Mouse (Mus musculus) adrenal gland, adult 18-20 months (tissue): ENCODE data around the gene Zpr1. TPM values are rescaled to one million over a fixed set of nuclear protein-coding genes. Genes with fewer than 3 reads are reported as not detected.

Source experiments
- DNase-seq, 2 experiments: peaks; one replicate each; pipeline ENCODE4 v3.0.0; 2021 to 2022; ENCODE audit warnings: low spot score in 2 of 2
- long read RNA-seq, 2 experiments: library from polyadenylated mRNA; stranded (forward); transcript quantifications; one replicate each; pipeline ENCODE4 v2.0.0; 2021
- total RNA-seq, 2 experiments: library from RNA; stranded (reverse); gene quantifications; 1 replicate in 1 of 2; 2 replicates in 1 of 2; pipeline ENCODE4 v1.2.3; 2021

The Zpr1 gene
- 10 to 100 TPM; 40.2 to 61.8 TPM for total RNA-seq
- long read RNA-seq, experiment 1, transcript Zpr1-206 (14 exons, 2,984 nt), result major isoform, 47 of 63 reads
- long read RNA-seq, experiment 1, partial matches to known transcripts, result 1 of 63 reads
- long read RNA-seq, experiment 1, other reads (novel, unspliced or antisense), result 15 of 63 reads
- long read RNA-seq, experiment 2, transcript Zpr1-206 (14 exons, 2,984 nt), result major isoform, 114 of 143 reads
- long read RNA-seq, experiment 2, partial matches to known transcripts, result 11 of 143 reads
- long read RNA-seq, experiment 2, other reads (novel, unspliced or antisense), result 18 of 143 reads

- peak; percentile 81 to 85 for DNase-seq
These were observed at the start of gene Zpr1 for GRCm38 (mm10) chr9:46272677-46273454. Zpr1 (plus strand) TSS chr9:46273064.

GRCm38 (mm10) chr9:46223090-46223489 is 49.8 kb upstream of the Zpr1 start:
- DNase-seq, result no peak

- DNase-seq, result no peak
These were observed 48.8 kb upstream of the Zpr1 start for GRCm38 (mm10) chr9:46224101-46224500.

GRCm38 (mm10) chr9:46224945-46225660 is 47.8 kb upstream of the Zpr1 start:
- no peak for DNase-seq

- no peak for DNase-seq
These were observed 45.7 kb upstream of the Zpr1 start for GRCm38 (mm10) chr9:46227064-46227614.

- no peak for DNase-seq
These were observed 44.4 kb upstream of the Zpr1 start, which contains the start of gene Apoa1 for GRCm38 (mm10) chr9:46228491-46228890. Apoa1 (plus strand) TSS chr9:46228580.

- DNase-seq, result peak; percentile 74 to 75
These were observed 43.1 kb upstream of the Zpr1 start for GRCm38 (mm10) chr9:46229573-46230449.

- no peak for DNase-seq
These were observed 42.4 kb upstream of the Zpr1 start for GRCm38 (mm10) chr9:46230450-46230975.

- DNase-seq, result no peak
These were observed 37.7 kb upstream of the Zpr1 start for GRCm38 (mm10) chr9:46235196-46235595.

- DNase-seq, result no peak
These were observed 37.4 kb upstream of the Zpr1 start, which contains the start of gene Apoc3 for GRCm38 (mm10) chr9:46235596-46235648. Apoc3 (minus strand) TSS chr9:46235636.

GRCm38 (mm10) chr9:46235649-46236048 is 37.2 kb upstream of the Zpr1 start:
- no peak for DNase-seq

GRCm38 (mm10) chr9:46238850-46239249 is 34.0 kb upstream of the Zpr1 start:
- no peak for DNase-seq

GRCm38 (mm10) chr9:46240526-46241153 is 32.2 kb upstream of the Zpr1 start, which contains the start of gene Apoa4:
Apoa4 (plus strand) TSS chr9:46240696.
- no peak for DNase-seq

GRCm38 (mm10) chr9:46241818-46242217 is 31.0 kb upstream of the Zpr1 start:
- no peak for DNase-seq

- DNase-seq, result no peak
These were observed 29.7 kb upstream of the Zpr1 start for GRCm38 (mm10) chr9:46243122-46243521.

- no peak for DNase-seq
These were observed 29.3 kb upstream of the Zpr1 start for GRCm38 (mm10) chr9:46243584-46243983.

- peak; percentile 55 to 62 for DNase-seq
These were observed 26.0 kb upstream of the Zpr1 start for GRCm38 (mm10) chr9:46246752-46247324.

GRCm38 (mm10) chr9:46256177-46256576 is 16.7 kb upstream of the Zpr1 start:
- no peak for DNase-seq

GRCm38 (mm10) chr9:46256658-46257385 is 16.0 kb upstream of the Zpr1 start:
- no peak for DNase-seq
